Mouse (Mus musculus) midbrain, embryonic 11.5 days (tissue): Measurements from ENCODE around the gene Megf11. TPM values are rescaled to one million over a fixed set of nuclear protein-coding genes. Genes with fewer than 3 reads are reported as not detected.
"Not testable (repeated sequence)": the region's sequence is repeated elsewhere in the genome, so short reads cannot be mapped to it uniquely, and the experiment has no call there.

Experiments
- ATAC-seq: fragments of 200-750 bp; cut with Nextera tagmentation; 2 replicates; pipeline ENCODE4 v1.8.0; 2017; ENCODE audit warnings: moderate TSS enrichment, moderate library complexity; ENCODE audit not compliant: low FRiP score
- DNase-seq: peaks from one replicate; pipeline ENCODE4 v3.0.0; 2015; ENCODE audit warnings: low spot score; ENCODE audit errors: missing footprints
- H3K27ac ChIP-seq: fragments of 300-500 bp; sonication (generic); 2 replicates; pipeline ENCODE4 v1.5.1; 2014; ENCODE audit warnings: low read depth, low read length
- H3K27me3 ChIP-seq: fragments of 300-500 bp; sonication (generic); 2 replicates; pipeline ENCODE4 v1.6.1; 2014; ENCODE audit warnings: mild to moderate bottlenecking, low read length, moderate library complexity, mixed read lengths; ENCODE audit not compliant: control insufficient read depth, insufficient read depth
- H3K36me3 ChIP-seq: fragments of 300-500 bp; sonication (generic); 2 replicates; pipeline ENCODE4 v1.6.1; 2014; ENCODE audit warnings: mild to moderate bottlenecking, low read length, moderate library complexity, mixed read lengths; ENCODE audit not compliant: control insufficient read depth, insufficient read depth
- H3K4me1 ChIP-seq: fragments of 300-500 bp; sonication (generic); 2 replicates; pipeline ENCODE4 v1.6.1; 2014; ENCODE audit warnings: low read length; ENCODE audit not compliant: control insufficient read depth, insufficient read depth
- H3K4me2 ChIP-seq: fragments of 300-500 bp; sonication (generic); 2 replicates; pipeline ENCODE4 v1.6.1; 2014; ENCODE audit warnings: mild to moderate bottlenecking, moderate library complexity
- H3K4me3 ChIP-seq: fragments of 300-500 bp; sonication (generic); 2 replicates; pipeline ENCODE4 v1.5.1; 2014; ENCODE audit warnings: low read depth, low read length
- H3K9ac ChIP-seq: fragments of 300-500 bp; sonication (generic); 2 replicates; pipeline ENCODE4 v1.6.1; 2014; ENCODE audit warnings: low read length
- H3K9me3 ChIP-seq: fragments of 300-500 bp; sonication (generic); 2 replicates; pipeline ENCODE4 v1.6.1; 2016; ENCODE audit warnings: low read length; ENCODE audit not compliant: control insufficient read depth
- WGBS: fragments of 180-500 bp; shearing (Covaris S2); extraction: QIAGEN DNeasy Blood & Tissue Kit; methylation state at CpG from one replicate; pipeline ENCODE4 v1.1.7; 2014; 5-methylcytosine and 5-hydroxymethylcytosine counted together
- polyA plus RNA-seq: library from polyadenylated mRNA; unstranded; fragments of >200 nt; fragmentation: Nextera tagmentation; extraction: Ambion mirVana; gene quantifications from 2 replicates; pipeline ENCODE4 v1.2.1, GENCODE M21; 2014

Gene Megf11
- polyA plus RNA-seq, 1 experiment from 2014 or later, result 3.1 TPM

DNA sequence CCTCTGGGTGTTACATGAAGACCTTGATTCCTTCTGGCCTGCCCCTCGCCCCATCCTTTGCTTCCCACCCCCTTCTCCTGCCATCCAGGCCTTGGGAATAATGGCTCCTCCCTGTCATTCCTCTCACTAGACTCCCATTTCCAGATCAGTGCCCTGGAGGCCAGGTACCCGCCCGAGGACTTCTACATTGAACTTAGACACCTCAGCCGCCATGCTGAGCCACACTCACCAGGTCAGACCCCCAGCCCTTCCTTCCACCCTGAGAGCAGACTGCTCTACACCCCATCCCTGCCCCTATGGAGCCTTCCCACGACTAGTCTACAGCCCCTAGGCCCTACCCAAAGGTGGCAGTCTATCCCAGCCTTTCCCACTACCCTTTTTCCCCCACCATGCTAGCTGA lies 312.3 kb downstream of the Megf11 start:
- Histone ChIP-seq H3K27ac (no peak overlapping the region), H3K27me3 (no peaks in the 10 kb centered on the region), H3K4me1 (no peaks in the 10 kb centered on the region), H3K9ac (no peak overlapping the region), H3K4me3 (no peak overlapping the region), H3K4me2 (no peak overlapping the region), H3K36me3 (no peaks in the 10 kb centered on the region), H3K9me3 (no peaks in the 10 kb centered on the region)
- ATAC-seq, result no peak
- no peak for DNase-seq
- WGBS, result 84% methylated on average over 5 of the region's 5 CpGs

DNA sequence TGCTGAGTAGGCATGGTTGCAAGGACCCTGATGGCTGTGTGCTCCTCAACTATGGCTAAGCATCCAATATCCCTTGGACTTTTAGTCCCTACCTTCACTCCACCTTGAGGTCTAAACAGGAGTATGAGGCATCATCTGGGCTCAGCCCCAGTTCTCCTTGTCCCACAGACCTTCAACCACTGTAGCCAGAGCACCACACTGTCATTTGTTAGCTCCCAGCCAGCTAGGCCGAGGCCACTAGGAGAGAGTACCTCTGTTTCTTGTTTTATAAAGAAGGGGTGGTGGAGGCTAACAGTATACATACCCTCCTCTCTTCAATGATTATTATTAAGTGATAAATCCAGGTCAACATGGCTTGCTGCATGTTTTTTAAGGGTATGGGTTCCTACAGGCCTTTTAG lies 313.2 kb downstream of the Megf11 start:
- Histone ChIP-seq H3K4me2 (no peak overlapping the region), H3K27me3 (no peaks in the 10 kb centered on the region), H3K4me1 (no peaks in the 10 kb centered on the region), H3K36me3 (no peaks in the 10 kb centered on the region), H3K27ac (no peak overlapping the region), H3K9me3 (no peaks in the 10 kb centered on the region), H3K9ac (no peak overlapping the region), H3K4me3 (no peak overlapping the region)
- WGBS, result 94% methylated on average over 1 of the region's 1 CpGs
- ATAC-seq (no peak), DNase-seq (no peak)

DNA sequence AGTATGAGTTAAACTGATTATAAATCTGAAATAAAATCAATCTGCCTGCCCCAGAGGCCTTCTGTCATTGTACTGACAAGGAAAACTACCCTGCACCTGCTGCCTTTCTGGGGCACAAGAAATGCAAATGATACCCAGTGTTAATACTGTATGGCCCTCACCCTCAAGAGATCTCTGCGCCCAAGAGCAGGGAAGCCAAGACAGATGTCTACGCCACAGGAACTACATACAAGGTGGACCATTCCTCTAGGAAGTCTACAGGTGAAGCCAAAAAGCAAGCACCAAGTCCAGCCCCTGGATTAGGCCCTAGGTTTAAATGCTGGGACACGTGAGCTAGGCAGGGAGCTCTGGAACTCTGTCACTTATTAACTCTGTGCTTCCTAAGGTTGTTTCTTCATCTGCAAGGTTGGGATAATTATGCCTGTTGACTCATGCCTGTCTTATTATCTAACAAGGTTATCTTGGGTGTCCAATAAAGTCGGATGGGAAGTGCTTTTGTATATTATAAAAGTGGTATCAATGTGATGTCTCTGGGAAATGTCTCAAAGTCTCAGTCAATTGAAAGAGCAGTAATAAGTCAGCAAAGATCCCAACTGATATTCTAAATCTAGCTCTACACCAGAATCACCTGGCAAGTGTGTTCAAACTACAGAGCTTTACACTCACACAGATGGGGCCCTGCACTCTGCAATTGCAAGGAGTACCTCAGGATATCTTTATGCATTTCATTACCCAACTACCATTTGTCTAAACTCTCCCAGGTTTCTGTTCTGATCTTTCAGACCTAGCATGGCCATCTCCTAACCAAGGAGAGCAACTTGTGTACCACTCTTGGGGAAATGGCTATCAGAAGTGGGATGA lies 315.3 kb downstream of the Megf11 start:
- no peak overlapping the region for H3K4me2 ChIP-seq
- DNase-seq (no peak), ATAC-seq (no peak)
- no peaks in the 10 kb centered on the region for H3K4me1 ChIP-seq
- no peaks in the 10 kb centered on the region for H3K27me3 ChIP-seq
- H3K36me3 ChIP-seq, result no peaks in the 10 kb centered on the region
- H3K4me3 ChIP-seq, result no peak overlapping the region
- no peaks in the 10 kb centered on the region for H3K9me3 ChIP-seq
- H3K9ac ChIP-seq, result no peak overlapping the region
- H3K27ac ChIP-seq, result no peak overlapping the region
- 86% methylated on average over 4 of the region's 4 CpGs for WGBS

DNA sequence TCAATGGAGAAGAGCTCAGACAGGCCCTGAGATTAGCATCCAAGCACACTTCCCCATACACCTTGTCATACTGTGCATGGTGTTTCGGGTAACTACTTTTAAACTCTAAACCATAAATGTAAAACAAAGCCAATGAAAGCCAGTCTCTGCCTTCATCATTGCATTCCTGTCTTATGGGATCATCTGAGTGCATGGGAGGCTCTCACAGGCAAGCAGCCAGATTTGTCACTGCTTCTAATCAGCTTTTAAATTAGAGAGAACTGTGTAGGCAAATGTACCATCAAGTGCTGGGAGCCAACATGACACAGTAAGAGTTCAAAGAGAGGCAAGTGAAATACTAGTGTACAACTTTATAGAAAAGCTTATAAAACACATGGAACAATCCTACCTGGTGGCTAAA lies 316.2 kb downstream of the Megf11 start:
- no peak overlapping the region for H3K4me3 ChIP-seq
- no peaks in the 10 kb centered on the region for H3K4me1 ChIP-seq
- 86% methylated on average over 1 of the region's 1 CpGs for WGBS
- no peak overlapping the region for H3K4me2 ChIP-seq
- no peak overlapping the region for H3K27ac ChIP-seq
- DNase-seq (no peak), ATAC-seq (no peak)
- H3K9ac ChIP-seq, result no peak overlapping the region
- no peaks in the 10 kb centered on the region for H3K9me3 ChIP-seq
- H3K27me3 ChIP-seq, result no peaks in the 10 kb centered on the region
- no peaks in the 10 kb centered on the region for H3K36me3 ChIP-seq

DNA sequence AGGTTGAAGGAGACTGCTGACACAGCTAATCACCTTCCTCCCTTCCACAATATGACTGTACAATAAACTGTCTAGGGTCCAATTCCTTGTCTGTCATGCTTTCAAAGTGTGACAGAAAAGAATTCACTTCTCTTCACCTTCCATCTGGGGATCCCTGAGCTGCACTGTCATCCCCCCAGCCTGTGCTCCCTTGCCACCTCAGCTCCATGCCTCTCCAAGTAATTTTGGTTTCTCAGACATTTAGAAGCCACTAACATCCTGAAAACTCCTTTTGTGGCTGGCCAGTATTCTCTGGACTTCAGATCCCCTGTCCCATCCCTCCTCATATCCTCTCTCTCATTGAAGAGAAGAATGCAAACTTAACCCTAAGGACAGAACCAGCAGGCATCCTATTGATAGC lies 317.0 kb downstream of the Megf11 start:
- H3K27ac ChIP-seq, result no peak overlapping the region
- H3K9ac ChIP-seq, result no peak overlapping the region
- no peaks in the 10 kb centered on the region for H3K27me3 ChIP-seq
- ATAC-seq (no peak), DNase-seq (no peak)
- H3K4me3 ChIP-seq, result no peak overlapping the region
- H3K9me3 ChIP-seq, result no peaks in the 10 kb centered on the region
- H3K4me2 ChIP-seq, result no peak overlapping the region
- H3K4me1 ChIP-seq, result no peaks in the 10 kb centered on the region
- H3K36me3 ChIP-seq, result no peaks in the 10 kb centered on the region

DNA sequence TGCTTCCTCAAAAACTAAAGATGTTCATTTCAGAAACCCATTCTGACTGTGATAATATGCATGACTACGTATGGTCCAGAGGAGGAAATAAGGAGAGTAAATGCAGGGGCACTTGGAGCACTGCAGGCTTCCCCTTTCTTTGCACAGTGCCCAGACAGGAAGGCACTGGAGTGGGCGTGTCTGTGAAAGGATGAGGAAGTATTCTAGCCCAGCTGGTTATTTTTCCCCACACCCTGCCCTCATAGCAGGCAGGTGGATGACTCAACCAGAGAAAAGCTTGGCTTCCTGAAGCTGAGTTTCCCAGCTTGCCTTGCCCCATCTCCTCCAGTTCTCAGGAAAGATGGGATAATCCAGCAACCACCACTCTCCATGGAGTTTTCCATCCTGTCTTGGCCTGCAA lies 317.5 kb downstream of the Megf11 start:
- 81% methylated on average over 2 of the region's 2 CpGs for WGBS
- Histone ChIP-seq H3K36me3 (no peaks in the 10 kb centered on the region), H3K4me1 (no peaks in the 10 kb centered on the region), H3K27me3 (no peaks in the 10 kb centered on the region), H3K4me3 (no peak overlapping the region), H3K9ac (no peak overlapping the region), H3K27ac (no peak overlapping the region), H3K9me3 (no peaks in the 10 kb centered on the region), H3K4me2 (no peak overlapping the region)
- ATAC-seq, result no peak
- no peak for DNase-seq

DNA sequence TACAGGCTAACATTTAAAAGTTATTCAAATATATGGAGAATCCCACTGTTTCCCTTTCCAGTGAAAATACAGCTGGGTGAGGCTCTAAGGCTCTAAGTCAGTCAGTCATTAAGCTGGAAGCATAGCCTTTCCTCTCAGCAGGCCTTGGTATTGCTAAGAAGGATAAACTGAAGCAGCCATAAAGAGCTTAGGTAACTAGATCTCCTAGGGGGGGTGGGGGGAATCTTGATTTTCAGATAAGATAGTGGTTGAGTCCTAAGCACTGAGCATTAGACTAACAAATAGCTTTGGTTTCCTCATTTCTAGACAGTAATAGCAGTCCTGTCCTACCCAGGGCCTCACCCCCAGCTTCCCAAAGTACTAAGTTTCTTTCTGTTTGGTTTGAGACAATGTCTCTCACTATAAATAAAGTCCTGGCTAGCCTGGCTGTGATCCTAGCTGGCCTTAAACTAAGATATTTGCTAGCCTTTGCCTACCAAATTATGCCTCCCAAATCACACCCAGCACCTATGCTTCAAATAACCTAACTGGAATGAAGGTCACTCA lies 318.1 kb downstream of the Megf11 start:
- Histone ChIP-seq H3K4me3 (no peak overlapping the region), H3K9ac (no peak overlapping the region), H3K4me1 (no peaks in the 10 kb centered on the region), H3K27me3 (no peaks in the 10 kb centered on the region), H3K27ac (no peak overlapping the region), H3K36me3 (no peaks in the 10 kb centered on the region), H3K4me2 (no peak overlapping the region), H3K9me3 (no peaks in the 10 kb centered on the region)
- ATAC-seq (no peak), DNase-seq (peak; percentile 28)

DNA sequence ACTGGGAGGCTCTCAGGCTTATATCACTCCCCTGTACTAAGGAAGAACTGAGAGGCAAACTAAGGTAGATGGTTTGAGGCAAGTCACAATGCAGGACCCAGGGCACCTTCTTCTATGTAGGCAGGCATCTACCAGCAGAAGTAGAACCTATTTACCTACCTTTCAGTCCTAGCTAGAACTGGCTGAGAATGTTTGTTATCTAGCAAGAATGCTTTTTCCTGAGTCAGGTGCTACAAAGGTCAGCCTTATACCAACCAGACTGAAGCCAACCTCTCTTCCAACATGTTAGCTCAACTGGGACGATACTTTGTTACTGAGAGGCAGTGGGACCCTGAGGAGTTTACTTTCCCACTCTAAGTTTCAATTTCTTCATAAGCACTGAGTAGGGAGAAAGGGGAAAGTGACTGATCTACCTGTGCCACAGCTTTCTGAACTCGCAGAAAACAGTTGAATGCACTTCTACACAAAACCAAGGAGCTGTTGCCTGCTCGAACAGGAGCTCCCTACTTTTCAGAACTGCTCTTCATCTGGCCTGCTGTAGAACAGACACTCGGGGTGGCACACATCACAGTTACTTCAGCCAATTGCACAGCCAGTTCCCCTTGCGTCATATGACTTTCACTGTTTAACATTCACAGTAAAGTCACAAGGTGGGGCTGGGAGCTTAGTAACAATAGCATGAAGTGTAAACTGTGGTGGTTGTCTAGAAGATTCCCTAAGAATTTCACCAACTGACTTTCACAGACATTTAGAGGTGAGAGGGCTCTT lies 318.8 kb downstream of the Megf11 start:
- 86% methylated on average over 5 of the region's 5 CpGs for WGBS
- ATAC-seq (no peak), DNase-seq (peak; percentile 56)
- Histone ChIP-seq H3K4me3 (no peak overlapping the region), H3K9ac (no peak overlapping the region), H3K27ac (no peak overlapping the region), H3K27me3 (no peaks in the 10 kb centered on the region), H3K9me3 (no peaks in the 10 kb centered on the region), H3K36me3 (no peaks in the 10 kb centered on the region), H3K4me1 (no peaks in the 10 kb centered on the region), H3K4me2 (no peak overlapping the region)

DNA sequence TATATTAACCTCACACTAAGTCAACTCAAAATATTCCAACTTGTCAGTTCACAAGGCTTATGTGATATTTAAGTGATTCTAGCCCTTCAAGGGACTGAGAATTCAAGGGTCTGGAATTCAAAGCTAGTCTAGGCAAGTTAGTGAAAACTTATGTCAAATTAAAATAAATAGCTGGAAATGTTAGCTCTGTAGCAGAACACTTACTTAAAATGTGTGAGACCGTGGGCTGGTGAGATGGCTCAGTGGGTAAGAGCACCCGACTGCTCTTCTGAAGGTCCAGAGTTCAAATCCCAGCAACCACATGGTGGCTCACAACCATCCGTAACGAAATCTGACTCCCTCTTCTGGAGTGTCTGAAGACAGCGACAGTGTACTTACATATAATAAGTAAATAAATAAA lies 324.9 kb downstream of the Megf11 start:
- H3K27me3 ChIP-seq, ATAC-seq, H3K27ac ChIP-seq, H3K4me2 ChIP-seq, H3K36me3 ChIP-seq, H3K4me1 ChIP-seq, H3K9me3 ChIP-seq, H3K4me3 ChIP-seq, H3K9ac ChIP-seq, DNase-seq: not testable (repeated sequence)
- WGBS, result 87% methylated on average over 3 of the region's 5 CpGs
